ENCODE assay signal across 24 mouse cellular contexts in the genomic region with DNA sequence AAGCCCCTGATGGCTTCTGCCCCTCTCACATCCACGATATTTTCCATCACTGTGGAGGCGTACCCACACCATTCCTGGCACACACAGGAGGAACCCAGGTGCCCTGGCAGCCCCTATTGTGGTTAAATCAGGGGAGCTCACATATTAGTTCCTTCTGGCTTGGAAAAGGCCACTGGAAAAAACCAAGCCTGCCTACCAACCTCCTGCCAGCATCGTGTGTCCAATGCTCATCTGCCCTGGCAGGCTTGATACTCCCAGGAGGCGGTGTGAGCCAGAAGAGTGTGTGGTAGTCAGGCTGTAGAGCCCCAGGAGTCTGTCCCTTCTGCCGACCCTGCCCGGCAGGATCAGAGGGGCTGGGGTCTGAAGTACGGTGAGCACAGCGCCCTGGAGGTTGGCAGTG.
DNase-seq lines count a peak whose midpoint lies in the region; ATAC-seq and TF ChIP-seq lines count a peak whose summit lies in the region.
"Had no signal": no experiment of that assay in that cellular context is flagged by ENCODE, and none has a peak within 500 bp of the region (broad histone marks: within the 10 kb centered on the region; RNA-seq: fewer than 3 reads in every experiment).

No protein-coding gene starts in this region.

- no peak overlapping the region for H3K4me2 ChIP-seq in midbrain, postnatal 0 days (ENCODE audit: low read depth, low read length, poor library complexity, severe bottlenecking)
- H3K4me2 ChIP-seq in midbrain, embryonic 11.5 days, result no peak overlapping the region
- H3K4me2 ChIP-seq: embryonic facial prominence, embryonic 12.5 days; forebrain, embryonic 12.5 days; forebrain, embryonic 15.5 days; heart, embryonic 13.5 days; hindbrain, embryonic 14.5 days; intestine, embryonic 15.5 days had no signal

- H3K4me1 ChIP-seq in midbrain, postnatal 0 days (ENCODE audit: insufficient read depth, low read length), result no peaks in the 10 kb centered on the region
- no peaks in the 10 kb centered on the region for H3K4me1 ChIP-seq in midbrain, embryonic 11.5 days (ENCODE audit: control insufficient read depth, insufficient read depth, low read length)
- H3K4me1 ChIP-seq: forebrain, embryonic 12.5 days; forebrain, embryonic 15.5 days; intestine, embryonic 15.5 days had no signal

- ATAC-seq in midbrain, postnatal 0 days (ENCODE audit: low FRiP score), result no peak
- no peak for ATAC-seq in midbrain, embryonic 11.5 days (ENCODE audit: low FRiP score)
- ATAC-seq: CD4-positive, CD25-positive, alpha-beta regulatory T cell, adult 4 months; forebrain, embryonic 15.5 days; intestine, embryonic 15.5 days had no signal

- DNase-seq in gastrocnemius, adult 2 months, result peak; percentile 25
- no peak for DNase-seq in gastrocnemius, postnatal 25 days
- DNase-seq in left cerebral cortex, postnatal 4 days, result peak; percentile 78
- no peak for DNase-seq in left cerebral cortex, postnatal 14 days (ENCODE audit: low spot score in 2 of 2)
- peak; percentile 26 for DNase-seq in midbrain, postnatal 0 days (ENCODE audit: low spot score)
- DNase-seq in midbrain, embryonic 11.5 days (ENCODE audit: low spot score, missing footprints), result no peak
- no peak for DNase-seq in layer of hippocampus, postnatal 25 days (ENCODE audit: extremely low spot score in 1 of 2, low spot score in 1 of 2)
- DNase-seq: adrenal gland, adult 2 months; adrenal gland, postnatal 14 days; cerebellum, adult 2 months; cerebellum, adult 9-11 months; gastrocnemius, postnatal 10 days; heart, adult 2 months; heart, postnatal 4 days; kidney, adult 11 months had no signal

- no peak overlapping the region for H3K9ac ChIP-seq in midbrain, postnatal 0 days (replicated peaks; ENCODE audit: low read length, poor library complexity, severe bottlenecking)
- no peak overlapping the region for H3K9ac ChIP-seq in midbrain, embryonic 11.5 days (ENCODE audit: low read length)
- H3K9ac ChIP-seq: embryonic facial prominence, embryonic 12.5 days; forebrain, embryonic 12.5 days; forebrain, embryonic 15.5 days; heart, embryonic 13.5 days; hindbrain, embryonic 14.5 days; intestine, embryonic 15.5 days had no signal

- no peak overlapping the region for H3K27ac ChIP-seq in gastrocnemius, adult 2 months
- H3K27ac ChIP-seq in midbrain, postnatal 0 days (ENCODE audit: low read depth, low read length), result no peak overlapping the region
- no peak overlapping the region for H3K27ac ChIP-seq in midbrain, embryonic 11.5 days (ENCODE audit: low read depth, low read length)
- H3K27ac ChIP-seq: embryonic facial prominence, embryonic 12.5 days; forebrain, embryonic 12.5 days; forebrain, embryonic 15.5 days; heart, adult 2 months; heart, embryonic 10.5 days; heart, embryonic 13.5 days; hindbrain, embryonic 14.5 days; intestine, embryonic 15.5 days had no signal

- H3K4me3 ChIP-seq in gastrocnemius, adult 2 months, result no peak overlapping the region
- H3K4me3 ChIP-seq in midbrain, postnatal 0 days (ENCODE audit: low read depth, low read length), result no peak overlapping the region
- no peak overlapping the region for H3K4me3 ChIP-seq in midbrain, embryonic 11.5 days (ENCODE audit: low read depth, low read length)
- H3K4me3 ChIP-seq: embryonic facial prominence, embryonic 12.5 days; erythroblast, embryonic 14.5 days; forebrain, embryonic 12.5 days; forebrain, embryonic 15.5 days; heart, adult 2 months; heart, embryonic 10.5 days; heart, embryonic 13.5 days; intestine, embryonic 15.5 days had no signal

- intact Hi-C loops in gastrocnemius, adult 2 months (cut with DNase I), result no loop called here
- intact Hi-C loops in left cerebral cortex, postnatal 4 days (cut with DNase I), result no loop called here
- intact Hi-C loops in left cerebral cortex, postnatal 14 days (cut with DNase I), result no loop called here

- no peaks in the 10 kb centered on the region for H3K27me3 ChIP-seq in midbrain, postnatal 0 days (ENCODE audit: insufficient read depth, low read length)
- H3K27me3 ChIP-seq in midbrain, embryonic 11.5 days (ENCODE audit: control insufficient read depth, insufficient read depth, low read length), result no peaks in the 10 kb centered on the region
- H3K27me3 ChIP-seq: embryonic facial prominence, embryonic 12.5 days; forebrain, embryonic 12.5 days; forebrain, embryonic 15.5 days; heart, embryonic 13.5 days; intestine, embryonic 15.5 days had no signal

- no peaks in the 10 kb centered on the region for H3K9me3 ChIP-seq in midbrain, postnatal 0 days (ENCODE audit: low read length)
- H3K9me3 ChIP-seq in midbrain, embryonic 11.5 days (ENCODE audit: control insufficient read depth, low read length), result no peaks in the 10 kb centered on the region
- H3K9me3 ChIP-seq: embryonic facial prominence, embryonic 12.5 days; forebrain, embryonic 12.5 days; forebrain, embryonic 15.5 days; heart, embryonic 10.5 days; heart, embryonic 13.5 days; intestine, embryonic 15.5 days had no signal

- TF ChIP-seq CTCF in gastrocnemius, adult 2 months (IDR thresholded peaks at IDR 0.05), result no peak
- no peak for TF ChIP-seq CTCF in midbrain, postnatal 0 days (IDR thresholded peaks at IDR 0.05)

- H3K36me3 ChIP-seq in midbrain, postnatal 0 days (ENCODE audit: insufficient read depth, low read length), result no peaks in the 10 kb centered on the region
- H3K36me3 ChIP-seq in midbrain, embryonic 11.5 days (ENCODE audit: control insufficient read depth, insufficient read depth, low read length), result no peaks in the 10 kb centered on the region
- H3K36me3 ChIP-seq: embryonic facial prominence, embryonic 12.5 days; forebrain, embryonic 12.5 days; forebrain, embryonic 15.5 days; heart, embryonic 10.5 days; heart, embryonic 13.5 days; intestine, embryonic 15.5 days had no signal

- WGBS in midbrain, postnatal 0 days, result 82% methylated on average over 8 of the region's 8 CpGs
- WGBS in midbrain, embryonic 11.5 days, result 83% methylated on average over 8 of the region's 8 CpGs

Comparison
In these comparisons a context has a peak if more than half of its experiments do, and no peak if none do; other contexts are left out.
1. DNase-seq: peak in gastrocnemius, adult 2 months (single experiment), left cerebral cortex, postnatal 4 days (single experiment) and midbrain, postnatal 0 days (single experiment); none in gastrocnemius, postnatal 25 days (single experiment), left cerebral cortex, postnatal 14 days (0 of 2), midbrain, embryonic 11.5 days (single experiment) and layer of hippocampus, postnatal 25 days (0 of 2).